Mouse (Mus musculus): Measurements from ENCODE around the gene Mical3.

- no peak for TF ChIP-seq POLR2A (IDR thresholded peaks at IDR 0.05; ENCODE audit: extremely low read depth, insufficient read depth, low read length)
- TF ChIP-seq CTCF (IDR thresholded peaks at IDR 0.05; ENCODE audit: extremely low read depth, insufficient read depth, low read length): no peak
Observed at GRCm38 (mm10) chr6:121108075-121108474, 22.7 kb downstream of the Mical3 start.

Data from cortical plate, adult 2 months (tissue).